Mouse (Mus musculus) C2C12 (cell line): Measurements from ENCODE around the gene Tgfbrap1.

Experiments used
- CTCF ChIP-seq: IDR thresholded peaks from one replicate; pipeline ENCODE4 v1.5.1; 2011; ENCODE audit not compliant: control insufficient read depth, insufficient read depth, insufficient read length
- MAX ChIP-seq: IDR thresholded peaks from one replicate; pipeline ENCODE4 v1.6.1; 2011; ENCODE audit warnings: mild to moderate bottlenecking, control low read depth
- MYOD1 ChIP-seq: IDR thresholded peaks from one replicate; pipeline ENCODE4 v1.6.1; 2011; ENCODE audit warnings: low read depth; ENCODE audit not compliant: control insufficient read depth, insufficient read length
- MYOG ChIP-seq: IDR thresholded peaks from one replicate; pipeline ENCODE4 v1.6.1; 2011; ENCODE audit not compliant: control insufficient read depth, insufficient read length; ENCODE audit errors: extremely low read depth
- USF1 ChIP-seq: IDR thresholded peaks from one replicate; pipeline ENCODE4 v1.6.1; 2011; ENCODE audit warnings: low read depth, mild to moderate bottlenecking, control low read depth, moderate library complexity

- TF ChIP-seq USF1 (peak; percentile 37), CTCF (no peak), MYOG (no peak), MAX (no peak), MYOD1 (peak; percentile 85)
Measured at GRCm38 (mm10) chr1:43127820-43128610, 29.6 kb upstream of the Tgfbrap1 start.
